Mouse (Mus musculus): Measurements from ENCODE around the gene 4930544D05Rik.

The 4930544D05Rik gene

GRCm38 (mm10) chr11:70657573-70657972 lies 41.9 kb downstream of the 4930544D05Rik start:
- no peak for DNase-seq

- DNase-seq, result no peak
Measured at GRCm38 (mm10) chr11:70657991-70658390, 42.3 kb downstream of the 4930544D05Rik start.

- no peak for DNase-seq
Measured at GRCm38 (mm10) chr11:70658521-70658920, 42.9 kb downstream of the 4930544D05Rik start.

- no peak for DNase-seq
Measured at GRCm38 (mm10) chr11:70658942-70659341, 43.3 kb downstream of the 4930544D05Rik start.

- no peak for DNase-seq
Measured at GRCm38 (mm10) chr11:70660571-70660970, 44.9 kb downstream of the 4930544D05Rik start.

- DNase-seq, result no peak
Measured at GRCm38 (mm10) chr11:70663101-70663500, 47.5 kb downstream of the 4930544D05Rik start.

- no peak for DNase-seq
Measured at GRCm38 (mm10) chr11:70663957-70664356, 48.3 kb downstream of the 4930544D05Rik start.

- DNase-seq, result no peak
Measured at GRCm38 (mm10) chr11:70664741-70665140, 49.1 kb downstream of the 4930544D05Rik start.
